Mouse (Mus musculus): ENCODE results near the gene Alcam. TPM values are rescaled to one million over a fixed set of nuclear protein-coding genes. Genes with fewer than 3 reads are reported as not detected.

Gene Alcam
- polyA plus RNA-seq, 1 experiment from 2014 or later = 16.8 TPM

DNA sequence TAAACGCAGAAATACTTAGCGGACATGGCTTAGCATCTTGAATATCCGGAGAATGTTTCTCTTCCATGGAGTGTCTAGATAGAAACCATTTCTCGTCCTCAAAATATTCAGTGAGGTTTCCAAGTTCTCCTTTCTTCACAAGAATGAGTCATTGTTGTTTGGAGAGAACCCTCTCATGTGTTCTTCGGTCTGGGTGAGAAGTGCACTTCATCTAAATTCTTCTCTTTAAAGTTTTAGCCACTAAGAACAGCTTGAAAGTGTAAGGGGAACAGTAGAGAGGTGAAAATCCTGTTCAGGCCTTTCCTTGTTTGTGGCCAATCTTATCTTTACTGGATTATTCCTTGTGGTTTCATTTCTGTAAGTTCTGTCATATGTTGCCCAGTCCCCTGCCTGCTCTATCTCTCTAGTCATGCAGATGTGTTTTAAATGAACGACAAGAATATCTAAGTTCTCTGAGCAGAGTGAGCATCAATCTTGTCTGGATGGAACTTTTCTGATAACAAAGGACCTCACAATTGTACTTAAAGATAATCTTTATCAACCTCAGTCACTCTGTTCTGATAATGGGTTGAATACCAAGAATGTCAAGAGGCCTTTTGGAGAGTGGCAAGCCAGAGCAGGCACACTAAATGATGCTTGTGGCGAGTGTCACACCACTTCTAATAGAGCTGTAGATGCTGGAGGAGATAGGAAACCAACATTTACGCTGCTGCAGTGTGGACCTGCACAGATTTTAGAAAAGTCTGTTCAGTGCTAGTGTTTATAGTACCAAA lies 111.0 kb downstream of the Alcam start:
- no peaks in the 10 kb centered on the region for H3K9me3 ChIP-seq (ENCODE audit: control insufficient read depth, low read length)
- H3K4me1 ChIP-seq (ENCODE audit: control insufficient read depth, insufficient read depth, low read length) = no peaks in the 10 kb centered on the region
- no peak for ATAC-seq
- no peak overlapping the region for H3K27ac ChIP-seq (ENCODE audit: low read length)
- no peaks in the 10 kb centered on the region for H3K36me3 ChIP-seq (ENCODE audit: control insufficient read depth, insufficient read depth, low read length)
- no peak overlapping the region for H3K4me2 ChIP-seq (ENCODE audit: low read depth, low read length)
- 68% methylated on average over 8 of the region's 8 CpGs for WGBS
- no peaks in the 10 kb centered on the region for H3K27me3 ChIP-seq (replicated peaks; ENCODE audit: control insufficient read depth, insufficient read depth, low read length)
- H3K4me3 ChIP-seq (ENCODE audit: low read length) = no peak overlapping the region
- H3K9ac ChIP-seq (ENCODE audit: low read depth, low read length) = no peak overlapping the region

DNA sequence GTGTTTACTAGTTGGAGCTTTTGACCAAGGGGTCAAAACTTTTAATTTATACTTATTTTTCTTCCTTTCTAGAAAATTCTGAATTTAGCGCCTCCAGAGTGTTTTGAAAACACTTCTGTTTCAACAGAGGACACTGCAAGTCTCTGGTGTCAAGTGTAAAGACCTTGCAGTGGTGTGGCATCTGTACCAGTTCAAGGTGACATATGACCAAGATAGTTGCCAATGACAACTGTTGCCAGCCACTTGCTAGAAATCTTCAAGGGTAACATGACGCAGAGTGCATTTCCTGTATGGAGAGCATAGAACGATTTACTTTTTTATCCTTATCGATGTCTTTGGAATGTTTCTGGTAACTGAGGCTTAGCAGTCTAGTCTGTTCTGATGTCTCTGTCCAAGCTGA lies 119.8 kb downstream of the Alcam start:
- Histone ChIP-seq H3K4me3 (ENCODE audit: low read length) (no peak overlapping the region), H3K4me1 (ENCODE audit: control insufficient read depth, insufficient read depth, low read length) (peaks cover 3% of the 10 kb centered on the region; the same call in 1 of the 2 replicates), H3K9me3 (ENCODE audit: control insufficient read depth, low read length) (no peaks in the 10 kb centered on the region), H3K36me3 (ENCODE audit: control insufficient read depth, insufficient read depth, low read length) (no peaks in the 10 kb centered on the region), H3K4me2 (ENCODE audit: low read depth, low read length) (no peak overlapping the region), H3K27ac (ENCODE audit: low read length) (peak overlapping the region; percentile 41; the same call in 1 of the 2 replicates), H3K9ac (ENCODE audit: low read depth, low read length) (no peak overlapping the region), H3K27me3 (replicated peaks; ENCODE audit: control insufficient read depth, insufficient read depth, low read length) (no peaks in the 10 kb centered on the region)
- peak; percentile 49 for ATAC-seq
- 57% methylated on average over 4 of the region's 4 CpGs for WGBS

DNA sequence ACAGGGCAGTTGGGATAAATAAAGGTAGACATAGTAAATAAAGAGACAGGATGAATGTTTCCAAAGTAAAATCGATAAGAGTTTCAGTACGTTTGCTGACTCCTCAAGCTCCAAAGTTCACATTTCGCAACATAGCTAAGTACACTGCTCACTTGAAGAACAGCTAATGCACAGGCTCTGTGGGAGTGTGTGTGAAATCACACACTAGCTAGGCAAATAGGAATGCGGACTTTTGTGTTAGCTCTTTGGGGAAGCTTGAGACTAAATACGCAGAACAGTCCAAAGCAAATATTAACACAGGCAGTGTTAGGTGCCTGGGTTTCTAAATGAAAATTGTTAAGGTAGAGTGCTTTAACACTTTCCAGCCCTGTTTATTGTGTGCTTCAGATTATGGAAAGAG lies 120.2 kb downstream of the Alcam start:
- H3K36me3 ChIP-seq (ENCODE audit: control insufficient read depth, insufficient read depth, low read length) = no peaks in the 10 kb centered on the region
- H3K27me3 ChIP-seq (replicated peaks; ENCODE audit: control insufficient read depth, insufficient read depth, low read length) = no peaks in the 10 kb centered on the region
- H3K9ac ChIP-seq (ENCODE audit: low read depth, low read length) = no peak overlapping the region
- H3K9me3 ChIP-seq (ENCODE audit: control insufficient read depth, low read length) = no peaks in the 10 kb centered on the region
- peak; percentile 97 for ATAC-seq
- peaks cover 3% of the 10 kb centered on the region; the same call in 1 of the 2 replicates for H3K4me1 ChIP-seq (ENCODE audit: control insufficient read depth, insufficient read depth, low read length)
- H3K4me3 ChIP-seq (ENCODE audit: low read length) = no peak overlapping the region
- no peak overlapping the region; the same call in 1 of the 2 replicates for H3K27ac ChIP-seq (ENCODE audit: low read length)
- no peak overlapping the region for H3K4me2 ChIP-seq (ENCODE audit: low read depth, low read length)
- WGBS = 59% methylated on average over 5 of the region's 5 CpGs

DNA sequence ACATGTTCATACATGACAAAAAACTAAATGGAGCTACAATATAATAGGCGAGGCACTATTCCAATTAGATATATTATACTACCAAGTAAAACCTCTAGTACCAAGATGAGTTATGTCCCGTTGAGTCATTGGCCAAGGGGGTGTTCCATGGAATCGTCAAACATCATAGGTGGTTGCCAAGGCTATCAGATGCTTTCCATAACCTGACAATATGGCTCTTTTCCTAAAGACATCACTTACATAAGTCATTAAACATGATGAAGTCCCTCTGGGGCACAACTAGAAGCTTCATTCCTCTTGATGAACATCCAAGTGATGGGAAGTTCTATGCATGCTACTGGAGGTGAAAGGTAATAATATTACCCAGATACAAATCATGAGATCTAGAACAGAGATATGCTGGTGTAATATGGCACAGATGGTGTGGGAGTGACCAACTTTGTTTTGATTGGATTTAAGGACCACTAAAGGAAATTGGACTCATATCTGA lies 122.5 kb downstream of the Alcam start:
- no peak for ATAC-seq
- Histone ChIP-seq H3K36me3 (ENCODE audit: control insufficient read depth, insufficient read depth, low read length) (no peaks in the 10 kb centered on the region), H3K4me3 (ENCODE audit: low read length) (no peak overlapping the region), H3K27ac (ENCODE audit: low read length) (no peak overlapping the region), H3K9ac (ENCODE audit: low read depth, low read length) (no peak overlapping the region), H3K27me3 (replicated peaks; ENCODE audit: control insufficient read depth, insufficient read depth, low read length) (no peaks in the 10 kb centered on the region), H3K4me1 (ENCODE audit: control insufficient read depth, insufficient read depth, low read length) (peaks cover 3% of the 10 kb centered on the region; the same call in 1 of the 2 replicates), H3K9me3 (ENCODE audit: control insufficient read depth, low read length) (no peaks in the 10 kb centered on the region), H3K4me2 (ENCODE audit: low read depth, low read length) (no peak overlapping the region)
- WGBS = 94% methylated on average over 3 of the region's 3 CpGs

DNA sequence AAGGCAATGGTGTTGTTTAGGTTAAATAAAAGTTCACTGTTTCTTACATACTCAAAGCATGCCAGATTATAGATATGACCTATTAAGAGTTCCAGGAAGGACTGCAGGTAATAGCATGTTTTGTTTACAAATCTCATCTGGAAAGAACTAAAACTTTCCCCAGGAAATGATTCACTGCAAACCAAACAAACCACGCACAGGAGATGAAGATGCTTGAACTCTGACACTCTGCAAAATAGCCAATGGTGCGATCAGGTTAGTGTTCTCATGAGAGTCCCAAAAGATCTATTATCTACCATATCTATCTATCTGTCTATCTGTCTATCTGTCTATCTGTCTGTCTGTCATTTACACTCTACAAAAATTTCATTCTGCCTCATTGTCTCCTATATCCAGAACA lies 124.5 kb downstream of the Alcam start:
- peaks cover 3% of the 10 kb centered on the region; the same call in 1 of the 2 replicates for H3K4me1 ChIP-seq (ENCODE audit: control insufficient read depth, insufficient read depth, low read length)
- H3K27ac ChIP-seq (ENCODE audit: low read length) = no peak overlapping the region
- H3K9me3 ChIP-seq (ENCODE audit: control insufficient read depth, low read length) = no peaks in the 10 kb centered on the region
- 42% methylated on average over 2 of the region's 2 CpGs for WGBS
- no peak overlapping the region for H3K9ac ChIP-seq (ENCODE audit: low read depth, low read length)
- no peak for ATAC-seq
- H3K4me2 ChIP-seq (ENCODE audit: low read depth, low read length) = no peak overlapping the region
- no peaks in the 10 kb centered on the region for H3K36me3 ChIP-seq (ENCODE audit: control insufficient read depth, insufficient read depth, low read length)
- H3K27me3 ChIP-seq (replicated peaks; ENCODE audit: control insufficient read depth, insufficient read depth, low read length) = no peaks in the 10 kb centered on the region
- no peak overlapping the region for H3K4me3 ChIP-seq (ENCODE audit: low read length)

DNA sequence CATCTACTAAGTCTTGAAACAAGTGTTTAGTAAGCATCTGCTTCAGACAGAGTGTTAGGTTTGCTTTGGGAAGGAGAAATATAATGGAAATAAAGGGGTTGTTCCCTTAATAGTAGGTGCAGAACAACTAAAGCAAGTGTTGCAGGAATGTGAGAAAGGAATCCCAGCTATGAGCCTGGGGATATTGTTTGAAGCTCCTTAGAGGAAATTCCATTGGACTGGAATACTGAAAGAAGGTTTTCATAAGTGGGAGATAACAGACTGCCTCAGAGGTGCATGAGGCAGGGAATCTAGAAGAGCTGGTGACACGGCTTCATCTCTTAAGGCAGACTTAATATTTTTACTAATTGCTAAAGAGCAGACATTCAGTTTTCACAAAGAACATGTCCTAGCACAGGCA lies 134.6 kb downstream of the Alcam start:
- Histone ChIP-seq H3K4me2 (ENCODE audit: low read depth, low read length) (no peak overlapping the region), H3K4me1 (ENCODE audit: control insufficient read depth, insufficient read depth, low read length) (no peaks in the 10 kb centered on the region), H3K36me3 (ENCODE audit: control insufficient read depth, insufficient read depth, low read length) (no peaks in the 10 kb centered on the region), H3K9ac (ENCODE audit: low read depth, low read length) (no peak overlapping the region), H3K27ac (ENCODE audit: low read length) (no peak overlapping the region), H3K9me3 (ENCODE audit: control insufficient read depth, low read length) (no peaks in the 10 kb centered on the region), H3K27me3 (replicated peaks; ENCODE audit: control insufficient read depth, insufficient read depth, low read length) (no peaks in the 10 kb centered on the region), H3K4me3 (ENCODE audit: low read length) (no peak overlapping the region)
- 66% methylated on average over 1 of the region's 1 CpGs for WGBS
- ATAC-seq = no peak

DNA sequence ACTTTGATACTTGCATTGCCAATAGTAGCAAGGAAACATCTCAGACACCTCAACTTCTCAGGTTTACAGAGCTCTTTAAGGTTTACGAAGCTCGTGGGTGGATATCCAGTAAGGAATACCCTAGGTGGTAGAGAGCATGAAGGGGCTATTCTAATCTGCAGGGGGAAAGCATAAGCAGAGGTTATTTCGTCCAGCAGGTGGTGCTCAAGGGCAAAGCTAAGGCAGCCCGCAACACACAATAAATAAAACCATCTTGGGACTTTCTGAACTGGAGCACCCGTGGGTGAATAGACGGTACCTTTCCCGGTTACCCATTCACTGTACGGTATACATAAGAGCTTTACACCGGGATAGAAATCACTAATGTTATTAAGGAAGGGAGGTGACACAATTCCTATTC lies 142.8 kb downstream of the Alcam start:
- no peak overlapping the region for H3K4me3 ChIP-seq (ENCODE audit: low read length)
- H3K4me1 ChIP-seq (ENCODE audit: control insufficient read depth, insufficient read depth, low read length) = no peaks in the 10 kb centered on the region
- peak; percentile 69; the same call in 1 of the 2 replicates for ATAC-seq
- no peaks in the 10 kb centered on the region for H3K36me3 ChIP-seq (ENCODE audit: control insufficient read depth, insufficient read depth, low read length)
- no peaks in the 10 kb centered on the region for H3K27me3 ChIP-seq (replicated peaks; ENCODE audit: control insufficient read depth, insufficient read depth, low read length)
- whole genome bisulfite sequencing = 16% methylated on average over 9 of the region's 9 CpGs
- no peaks in the 10 kb centered on the region for H3K9me3 ChIP-seq (ENCODE audit: control insufficient read depth, low read length)
- H3K4me2 ChIP-seq (ENCODE audit: low read depth, low read length) = 0 out of 2 replicates have a peak overlapping the region, but pooled peaks have one; percentile 10
- H3K27ac ChIP-seq (ENCODE audit: low read length) = no peak overlapping the region
- no peak overlapping the region for H3K9ac ChIP-seq (ENCODE audit: low read depth, low read length)

DNA sequence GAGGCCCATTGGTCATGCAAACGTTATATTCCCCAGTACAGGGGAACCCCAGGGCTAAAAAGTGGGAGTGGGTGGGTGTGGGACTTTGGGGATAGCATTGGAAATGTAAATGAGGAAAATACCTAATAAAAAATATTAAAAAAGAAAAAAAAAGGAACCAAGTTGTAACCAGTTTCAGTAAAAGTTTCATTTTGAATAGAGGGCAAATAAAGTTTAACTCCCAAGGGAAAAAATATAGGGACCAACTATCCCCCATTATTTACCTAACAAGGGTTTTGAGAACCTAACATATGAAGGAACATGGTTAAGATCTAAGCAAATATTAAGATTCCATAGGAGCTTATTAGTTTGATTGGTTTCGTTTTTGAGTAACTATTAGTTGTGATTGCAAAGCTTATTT lies 146.9 kb downstream of the Alcam start:
- Histone ChIP-seq H3K4me3 (ENCODE audit: low read length) (no peak overlapping the region), H3K27me3 (replicated peaks; ENCODE audit: control insufficient read depth, insufficient read depth, low read length) (no peaks in the 10 kb centered on the region), H3K4me2 (ENCODE audit: low read depth, low read length) (no peak overlapping the region), H3K4me1 (ENCODE audit: control insufficient read depth, insufficient read depth, low read length) (no peaks in the 10 kb centered on the region), H3K27ac (ENCODE audit: low read length) (no peak overlapping the region), H3K36me3 (ENCODE audit: control insufficient read depth, insufficient read depth, low read length) (no peaks in the 10 kb centered on the region), H3K9ac (ENCODE audit: low read depth, low read length) (no peak overlapping the region), H3K9me3 (ENCODE audit: control insufficient read depth, low read length) (no peaks in the 10 kb centered on the region)
- ATAC-seq = no peak
- WGBS = 91% methylated on average over 2 of the region's 2 CpGs

DNA sequence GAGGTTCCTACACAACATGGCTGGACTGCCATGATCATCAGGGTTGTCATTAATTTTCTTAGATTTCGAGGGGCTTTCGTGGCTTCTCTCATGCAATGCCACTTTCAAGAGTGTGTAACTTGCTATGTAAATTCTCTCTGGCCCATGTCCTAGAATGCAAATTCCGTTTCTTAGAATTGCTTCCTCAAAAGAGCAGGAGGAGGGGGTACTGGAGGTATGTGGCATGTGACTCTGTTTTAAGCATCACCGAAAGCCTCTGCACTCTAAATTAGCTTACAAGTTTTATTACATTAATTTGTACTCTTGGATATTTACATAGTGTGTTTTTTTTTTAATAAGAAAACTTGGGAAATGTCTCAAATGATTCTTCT lies 150.4 kb downstream of the Alcam start:
- no peaks in the 10 kb centered on the region for H3K4me1 ChIP-seq (ENCODE audit: control insufficient read depth, insufficient read depth, low read length)
- no peaks in the 10 kb centered on the region for H3K27me3 ChIP-seq (replicated peaks; ENCODE audit: control insufficient read depth, insufficient read depth, low read length)
- H3K9me3 ChIP-seq (ENCODE audit: control insufficient read depth, low read length) = no peaks in the 10 kb centered on the region
- no peak overlapping the region for H3K9ac ChIP-seq (ENCODE audit: low read depth, low read length)
- H3K27ac ChIP-seq (ENCODE audit: low read length) = no peak overlapping the region
- no peaks in the 10 kb centered on the region for H3K36me3 ChIP-seq (ENCODE audit: control insufficient read depth, insufficient read depth, low read length)
- 82% methylated on average over 4 of the region's 4 CpGs for whole genome bisulfite sequencing
- no peak overlapping the region for H3K4me3 ChIP-seq (ENCODE audit: low read length)
- ATAC-seq = no peak
- H3K4me2 ChIP-seq (ENCODE audit: low read depth, low read length) = no peak overlapping the region

Measured in intestine, embryonic 16.5 days (tissue).